Mouse (Mus musculus) liver, embryonic 11.5 days (tissue): Measurements from ENCODE around the gene Tob1. TPM values are rescaled to one million over a fixed set of nuclear protein-coding genes. Genes with fewer than 3 reads are reported as not detected.

ENCODE experiments used
- ATAC-seq: fragments of 200-750 bp; cut with Nextera tagmentation; replicated peaks from 2 replicates; pipeline ENCODE4 v1.8.0; 2017; ENCODE audit warnings: moderate number of reproducible peaks, mild to moderate bottlenecking, moderate TSS enrichment, moderate library complexity; ENCODE audit not compliant: low FRiP score
- DNase-seq: peaks from one replicate; pipeline ENCODE4 v3.0.0-alpha.2; 2017; ENCODE audit warnings: low spot score
- H3K27ac ChIP-seq: fragments of 300-500 bp; sonication (generic); 2 replicates; pipeline ENCODE4 v1.5.1; 2014; ENCODE audit warnings: mild to moderate bottlenecking, low read depth, low read length, control low read depth
- H3K27me3 ChIP-seq: fragments of 300-500 bp; sonication (generic); replicated peaks from 2 replicates; pipeline ENCODE4 v1.6.1; 2014; ENCODE audit warnings: low read length, mixed read lengths; ENCODE audit not compliant: control insufficient read depth, insufficient read depth
- H3K36me3 ChIP-seq: fragments of 300-500 bp; sonication (generic); 2 replicates; pipeline ENCODE4 v1.6.1; 2014; ENCODE audit warnings: mild to moderate bottlenecking, low read length, moderate library complexity, mixed read lengths; ENCODE audit not compliant: control insufficient read depth, insufficient read depth
- H3K4me1 ChIP-seq: fragments of 300-500 bp; sonication (generic); replicated peaks from 2 replicates; pipeline ENCODE4 v1.6.1; 2014; ENCODE audit warnings: low read length, mixed read lengths; ENCODE audit not compliant: control insufficient read depth, insufficient read depth
- H3K4me2 ChIP-seq: fragments of 300-500 bp; sonication (generic); 2 replicates; pipeline ENCODE4 v1.6.1; 2014; ENCODE audit warnings: mild to moderate bottlenecking, control low read depth, moderate library complexity
- H3K4me3 ChIP-seq: fragments of 300-500 bp; sonication (generic); 2 replicates; pipeline ENCODE4 v1.5.1; 2014; ENCODE audit warnings: low read depth, low read length, control low read depth
- H3K9ac ChIP-seq: fragments of 300-500 bp; sonication (generic); 2 replicates; pipeline ENCODE4 v1.6.1; 2014; ENCODE audit warnings: low read depth, low read length, control low read depth
- H3K9me3 ChIP-seq: fragments of 300-500 bp; sonication (generic); 2 replicates; pipeline ENCODE4 v1.6.1; 2016; ENCODE audit warnings: low read length, inconsistent platforms, mixed read lengths; ENCODE audit not compliant: control insufficient read depth
- WGBS: fragments of 180-500 bp; shearing (Covaris S2); extraction: QIAGEN DNeasy Blood & Tissue Kit; methylation state at CpG from one replicate; pipeline ENCODE4 v1.1.7; 2014; 5-methylcytosine and 5-hydroxymethylcytosine counted together
- polyA plus RNA-seq: library from polyadenylated mRNA; unstranded; fragments of >200 nt; fragmentation: Nextera tagmentation; extraction: Ambion mirVana; gene quantifications from 2 replicates; pipeline ENCODE4 v1.2.1, GENCODE M21; 2014

The Tob1 gene
- polyA plus RNA-seq, 1 experiment from 2014 or later, result 18.6 TPM

DNA sequence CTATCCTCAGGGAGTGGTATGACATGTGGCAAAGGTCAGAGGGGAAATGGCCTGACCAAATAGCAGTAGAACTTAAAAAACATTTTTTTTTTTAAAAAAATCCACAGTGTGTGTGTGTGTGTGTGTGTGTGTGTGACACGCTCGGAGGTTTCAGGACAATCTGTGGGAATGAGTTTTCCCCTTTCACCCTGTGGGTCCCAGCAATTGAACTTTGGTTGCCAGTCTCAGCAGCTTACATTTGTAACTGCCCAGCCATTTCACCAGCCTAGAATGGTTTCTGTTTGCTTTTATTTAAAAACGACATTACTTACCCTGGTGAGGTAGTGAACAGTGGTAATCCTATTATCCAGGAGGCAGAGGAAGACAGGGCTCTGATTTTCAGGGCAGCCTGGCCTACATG is 8.2 kb upstream of the Tob1 start:
- no peak overlapping the region for H3K4me3 ChIP-seq
- DNase-seq (no peak), ATAC-seq (no peak)
- H3K27me3 ChIP-seq, result no peaks in the 10 kb centered on the region
- H3K4me2 ChIP-seq, result no peak overlapping the region
- no peaks in the 10 kb centered on the region for H3K36me3 ChIP-seq
- peaks cover 25% of the 10 kb centered on the region for H3K4me1 ChIP-seq
- H3K9ac ChIP-seq, result no peak overlapping the region
- no peak overlapping the region for H3K27ac ChIP-seq
- WGBS, result 80% methylated on average over 3 of the region's 3 CpGs
- no peaks in the 10 kb centered on the region for H3K9me3 ChIP-seq

DNA sequence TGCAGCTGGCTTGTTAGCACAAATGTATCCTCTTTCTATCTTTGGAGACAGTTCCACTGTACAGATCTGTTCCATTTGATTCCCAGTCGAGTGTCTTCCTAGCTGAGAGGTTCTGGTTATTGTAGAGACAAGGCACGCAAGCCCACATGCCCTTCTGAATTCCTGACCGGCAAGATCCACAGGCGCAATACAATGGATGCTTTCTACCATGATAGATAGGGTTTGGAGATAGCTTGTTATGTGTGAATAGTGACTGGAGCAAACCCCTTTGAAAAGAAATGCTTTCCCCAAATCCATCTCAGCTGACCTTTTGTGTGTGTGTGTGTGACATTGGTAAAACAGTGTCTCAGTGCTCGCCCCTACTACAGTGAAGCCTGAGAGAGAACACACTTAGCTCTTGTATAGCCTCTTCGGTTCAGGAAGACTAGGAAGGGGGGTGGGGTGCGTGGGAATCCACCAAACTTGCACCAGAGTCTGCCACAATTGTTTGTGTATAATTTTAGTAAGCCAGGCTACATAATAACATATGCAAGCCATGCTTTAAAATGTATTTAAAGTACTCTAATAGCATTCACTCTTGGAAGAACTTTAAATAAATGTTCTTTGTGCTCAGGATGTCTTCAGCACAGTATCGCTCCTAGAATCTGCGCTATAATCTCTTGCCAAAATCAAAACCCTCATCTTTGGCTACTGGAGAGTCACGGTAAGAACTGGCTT is 4.7 kb upstream of the Tob1 start:
- Histone ChIP-seq H3K4me2 (no peak overlapping the region), H3K27ac (no peak overlapping the region), H3K27me3 (no peaks in the 10 kb centered on the region), H3K9me3 (no peaks in the 10 kb centered on the region), H3K9ac (no peak overlapping the region), H3K4me3 (no peak overlapping the region), H3K4me1 (peaks cover 10% of the 10 kb centered on the region), H3K36me3 (no peaks in the 10 kb centered on the region)
- 81% methylated on average over 10 of the region's 10 CpGs for WGBS
- no peak for ATAC-seq
- no peak for DNase-seq

DNA sequence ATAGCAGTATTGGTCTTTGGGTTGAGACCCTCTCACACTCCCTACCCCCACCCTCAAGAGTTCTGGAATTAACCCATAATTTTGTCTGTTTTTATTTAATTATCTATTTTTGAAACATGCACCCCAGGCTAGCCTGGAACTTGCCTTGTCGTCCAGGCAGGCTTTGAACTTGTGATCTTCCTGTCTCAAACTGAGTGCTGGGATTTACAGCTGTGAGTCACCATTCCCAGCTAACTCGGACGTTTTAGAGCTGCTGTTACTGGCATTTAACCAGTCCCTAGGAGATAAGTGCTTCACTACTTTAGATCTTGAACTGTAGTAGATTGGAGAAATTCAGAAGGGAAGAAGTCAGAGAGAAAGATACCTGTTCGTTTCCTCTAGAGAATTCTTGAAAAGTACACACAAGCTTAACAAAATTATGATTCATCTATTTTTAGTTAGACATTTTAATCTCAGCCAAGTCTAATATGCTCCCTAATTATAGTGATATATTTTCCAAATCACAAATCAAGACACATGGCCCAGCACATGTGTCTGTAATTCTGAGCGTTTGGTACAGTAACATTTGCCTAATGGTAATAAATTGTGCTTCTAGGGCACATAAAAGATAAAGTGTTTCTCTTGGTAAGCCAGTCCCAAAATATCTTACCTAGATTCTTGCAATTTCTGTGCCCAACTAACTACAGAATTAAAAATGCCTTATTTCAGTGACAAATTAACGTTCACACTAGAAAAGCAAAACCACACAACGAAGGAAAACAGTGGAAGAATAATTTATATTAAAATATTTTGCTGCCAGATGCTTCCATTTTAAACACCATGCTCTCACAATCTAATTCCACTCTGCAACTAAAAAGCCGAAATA is 2.2 kb upstream of the Tob1 start:
- H3K4me3 ChIP-seq, result peak overlapping the region; percentile 95; the same call in 1 of the 2 replicates
- H3K4me2 ChIP-seq, result peak overlapping the region; percentile 99
- no peaks in the 10 kb centered on the region for H3K27me3 ChIP-seq
- DNase-seq, result no peak
- H3K4me1 ChIP-seq, result no peaks in the 10 kb centered on the region; the same call in 1 of the 2 replicates
- peak overlapping the region; percentile 81 for H3K27ac ChIP-seq
- ATAC-seq, result no peak
- 54% methylated on average over 8 of the region's 8 CpGs for WGBS
- H3K9me3 ChIP-seq, result no peaks in the 10 kb centered on the region
- no peak overlapping the region for H3K9ac ChIP-seq
- peaks cover 5% of the 10 kb centered on the region; the same call in 1 of the 2 replicates for H3K36me3 ChIP-seq

DNA sequence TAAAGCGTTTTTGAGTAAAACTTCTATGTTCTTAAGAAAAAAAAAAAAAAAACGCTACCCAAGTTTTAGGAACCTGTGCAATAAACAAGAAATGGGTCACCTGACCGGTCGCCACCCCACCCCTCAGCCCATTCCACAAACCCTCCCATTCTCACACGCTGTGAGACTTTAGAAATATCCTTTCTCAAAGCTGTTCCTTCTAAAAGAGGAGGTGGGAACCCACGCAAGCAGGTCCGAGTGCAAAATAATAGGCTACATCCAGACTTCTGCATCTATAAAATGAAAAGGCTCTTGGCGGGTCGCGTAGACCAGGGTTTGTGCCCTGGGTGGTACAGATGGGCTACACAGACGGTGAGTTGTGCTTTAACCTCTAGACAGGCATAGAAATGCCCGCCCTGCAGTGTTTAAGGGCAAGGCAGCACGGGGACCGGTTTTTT is 1.5 kb upstream of the Tob1 start:
- Histone ChIP-seq H3K4me3 (peak overlapping the region; percentile 95), H3K27me3 (no peaks in the 10 kb centered on the region), H3K9me3 (no peaks in the 10 kb centered on the region), H3K9ac (peak overlapping the region; percentile 58), H3K4me2 (peak overlapping the region; percentile 99), H3K36me3 (peaks cover 9% of the 10 kb centered on the region; the same call in 1 of the 2 replicates), H3K4me1 (no peaks in the 10 kb centered on the region; the same call in 1 of the 2 replicates), H3K27ac (peak overlapping the region; percentile 81)
- ATAC-seq, result peak; percentile 21; the same call in 1 of the 2 replicates
- WGBS, result 4% methylated on average over 14 of the region's 14 CpGs
- DNase-seq, result peak; percentile 67

DNA sequence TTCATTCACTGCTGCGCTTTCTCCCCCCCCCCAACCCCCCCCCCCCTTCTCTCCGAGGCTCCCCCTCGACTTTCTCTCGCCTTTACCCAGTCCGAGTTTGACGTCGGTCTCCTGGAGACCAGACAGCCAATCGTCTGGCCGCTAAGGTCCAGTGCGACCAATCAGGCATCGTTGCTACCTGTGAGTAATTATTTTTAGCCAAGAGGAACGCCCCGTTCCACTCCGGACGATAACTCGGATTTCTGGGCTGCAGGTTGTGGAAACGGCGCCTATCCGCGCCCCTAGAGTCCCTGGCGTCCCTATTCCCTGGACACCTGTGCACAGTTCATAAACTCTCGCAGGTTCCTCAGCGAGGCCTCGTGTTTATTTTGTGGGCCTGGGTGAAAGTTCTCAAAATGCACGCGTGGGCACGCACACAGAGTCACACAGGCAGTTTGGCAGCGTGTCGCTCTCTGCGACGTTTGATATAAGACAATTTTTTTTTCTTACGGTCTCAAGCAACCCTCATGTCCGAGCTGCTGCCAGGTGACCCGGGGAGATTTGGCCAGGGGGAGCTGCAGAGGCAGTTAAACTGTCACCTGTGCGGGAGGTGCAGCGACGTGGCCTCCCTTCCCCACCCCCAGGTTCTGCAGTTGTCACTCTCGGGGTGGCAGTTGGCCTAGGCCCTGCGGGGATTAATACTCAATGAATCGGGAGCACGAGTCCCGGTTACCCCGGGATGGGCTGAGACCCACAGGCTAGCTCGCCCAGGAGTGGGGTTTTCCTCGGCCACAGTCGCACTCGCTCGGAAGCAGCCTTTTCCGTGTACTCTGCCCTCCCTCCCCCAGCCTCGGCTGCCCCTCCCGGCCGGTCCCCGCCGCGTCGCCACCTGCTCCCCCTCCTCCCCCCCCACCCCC is 815 bp upstream of the Tob1 start:
- WGBS, result under 1% methylated on average over 53 of the region's 56 CpGs
- Histone ChIP-seq H3K27me3 (no peaks in the 10 kb centered on the region), H3K4me3 (peak overlapping the region; percentile 95), H3K9ac (peak overlapping the region; percentile 73), H3K4me2 (peak overlapping the region; percentile 99), H3K27ac (peak overlapping the region; percentile 99), H3K9me3 (no peaks in the 10 kb centered on the region), H3K4me1 (no peaks in the 10 kb centered on the region; the same call in 1 of the 2 replicates), H3K36me3 (peaks cover 9% of the 10 kb centered on the region; the same call in 1 of the 2 replicates)
- peak; percentile 78 for ATAC-seq
- peak; percentile 85 for DNase-seq

DNA sequence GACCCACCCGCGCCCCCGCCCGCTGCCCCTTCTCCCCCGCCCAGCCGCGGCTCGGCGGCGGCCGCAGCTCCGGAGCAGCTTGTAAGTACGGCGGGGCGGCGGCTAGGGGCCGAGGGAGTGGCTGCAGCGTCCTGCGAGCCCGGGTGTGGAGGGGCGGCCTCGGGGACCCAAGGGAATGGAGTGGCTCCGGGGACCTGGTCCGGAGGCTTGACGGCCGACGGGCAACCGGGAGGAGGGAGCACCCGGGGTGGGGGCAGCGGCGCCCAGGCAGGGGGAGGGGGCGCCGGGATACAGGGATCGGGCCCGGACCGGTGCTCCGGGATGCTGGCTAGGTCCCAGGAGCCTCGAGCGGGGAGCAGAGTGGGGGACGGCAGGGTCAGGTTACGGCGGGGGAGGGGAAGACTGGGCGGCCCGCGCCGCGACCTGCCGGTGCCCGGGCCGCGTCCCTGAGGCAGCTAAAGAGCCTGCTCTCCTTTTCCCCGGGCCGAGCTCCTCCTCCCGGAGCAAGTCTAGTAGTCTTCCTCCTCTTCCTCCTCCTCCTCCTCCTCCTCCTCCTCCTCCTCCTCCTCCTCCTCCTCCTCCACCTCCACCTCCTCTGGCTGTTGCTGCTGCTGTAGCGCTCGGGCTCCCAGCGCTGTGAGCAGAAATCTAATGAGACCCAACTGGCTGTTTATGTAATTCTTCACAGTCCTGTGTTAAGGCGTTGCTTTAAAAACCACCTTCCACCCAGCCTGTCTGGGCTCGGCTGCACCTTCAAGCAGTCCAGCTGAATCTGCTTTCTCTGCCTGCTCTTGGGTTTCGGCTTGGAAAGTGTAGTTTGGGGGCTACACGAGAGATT is 616 bp downstream of the Tob1 start:
- Histone ChIP-seq H3K27ac (peak overlapping the region; percentile 98), H3K27me3 (no peaks in the 10 kb centered on the region), H3K4me1 (no peaks in the 10 kb centered on the region; the same call in 1 of the 2 replicates), H3K9ac (peak overlapping the region; percentile 95), H3K4me3 (peak overlapping the region; percentile 95), H3K36me3 (peaks cover 9% of the 10 kb centered on the region; the same call in 1 of the 2 replicates), H3K4me2 (peak overlapping the region; percentile 91), H3K9me3 (no peaks in the 10 kb centered on the region)
- DNase-seq (peak; percentile 86), ATAC-seq (peak; percentile 34)
- 2% methylated on average over 53 of the region's 61 CpGs for WGBS

DNA sequence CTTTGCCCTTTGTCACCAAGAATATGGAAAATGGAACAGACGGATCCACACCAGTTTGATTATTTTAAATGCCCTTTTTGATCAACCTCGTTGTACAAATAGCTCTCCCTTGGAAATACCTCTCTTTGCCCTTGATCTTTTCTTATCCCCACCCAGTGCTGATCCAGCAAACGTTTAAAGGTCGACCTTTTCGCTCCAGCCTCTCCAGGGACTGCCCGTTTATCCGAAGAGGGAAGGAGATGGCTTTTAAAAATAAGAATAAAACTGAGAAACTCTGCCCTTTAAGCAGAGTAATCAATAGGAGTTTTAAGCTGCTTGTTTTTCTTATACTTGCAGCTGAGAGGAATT is 1.2 kb downstream of the Tob1 start:
- Histone ChIP-seq H3K4me2 (peak overlapping the region; percentile 91), H3K27me3 (no peaks in the 10 kb centered on the region), H3K4me3 (peak overlapping the region; percentile 95), H3K27ac (0 out of 2 replicates have a peak overlapping the region, but pooled peaks have one; percentile 19), H3K4me1 (no peaks in the 10 kb centered on the region; the same call in 1 of the 2 replicates), H3K36me3 (peaks cover 9% of the 10 kb centered on the region; the same call in 1 of the 2 replicates), H3K9ac (peak overlapping the region; percentile 95), H3K9me3 (no peaks in the 10 kb centered on the region)
- ATAC-seq, result no peak
- DNase-seq, result no peak
- WGBS, result 9% methylated on average over 7 of the region's 7 CpGs
